Mouse (Mus musculus) heart, embryonic 16.5 days (tissue): ENCODE measurements around the gene Tent5c. TPM values are rescaled to one million over a fixed set of nuclear protein-coding genes. Genes with fewer than 3 reads are reported as not detected.
A peak's percentile ranks its signal among the peaks of the same experiment; 100 is the strongest.

ENCODE experiments used
- ATAC-seq: fragments of 200-750 bp; cut with Nextera tagmentation; replicated peaks from 2 replicates; pipeline ENCODE4 v1.8.0; 2017; ENCODE audit warnings: moderate number of reproducible peaks; ENCODE audit not compliant: insufficient read depth, low FRiP score; ENCODE audit errors: extremely low read depth
- H3K27ac ChIP-seq: fragments of 300-500 bp; sonication (generic); 2 replicates; pipeline ENCODE4 v1.5.1; 2014; ENCODE audit warnings: mild to moderate bottlenecking, low read length, control low read depth, moderate library complexity
- H3K27me3 ChIP-seq: fragments of 300-500 bp; sonication (generic); 2 replicates; pipeline ENCODE4 v1.6.1; 2014; ENCODE audit warnings: low read length, mixed read lengths; ENCODE audit not compliant: control insufficient read depth, insufficient read depth
- H3K36me3 ChIP-seq: fragments of 300-500 bp; sonication (generic); 2 replicates; pipeline ENCODE4 v1.6.1; 2014; ENCODE audit not compliant: control insufficient read depth, insufficient read depth
- H3K4me1 ChIP-seq: fragments of 300-500 bp; sonication (generic); 2 replicates; pipeline ENCODE4 v1.6.1; 2014; ENCODE audit warnings: low read length, mixed read lengths; ENCODE audit not compliant: control insufficient read depth, insufficient read depth
- H3K4me2 ChIP-seq: fragments of 300-500 bp; sonication (generic); 2 replicates; pipeline ENCODE4 v1.6.1; 2014; ENCODE audit warnings: low read depth, mild to moderate bottlenecking, control low read depth, low read length
- H3K4me3 ChIP-seq: fragments of 300-500 bp; sonication (generic); 2 replicates; pipeline ENCODE4 v1.5.1; 2014; ENCODE audit warnings: mild to moderate bottlenecking, control low read depth, low read length
- H3K9ac ChIP-seq: fragments of 300-500 bp; sonication (generic); 2 replicates; pipeline ENCODE4 v1.6.1; 2014; ENCODE audit warnings: low read length, control low read depth
- H3K9me3 ChIP-seq: fragments of 300-500 bp; sonication (generic); replicated peaks from 2 replicates; pipeline ENCODE4 v1.6.1; 2016; ENCODE audit warnings: low read length; ENCODE audit not compliant: control insufficient read depth
- WGBS: fragments of 180-500 bp; shearing (Covaris S2); extraction: QIAGEN DNeasy Blood & Tissue Kit; methylation state at CpG from one replicate; pipeline ENCODE4 v1.1.7; 2014; 5-methylcytosine and 5-hydroxymethylcytosine counted together
- polyA plus RNA-seq: library from polyadenylated mRNA; unstranded; fragments of >200 nt; fragmentation: Nextera tagmentation; extraction: Ambion mirVana; gene quantifications from 2 replicates; pipeline ENCODE4 v1.2.1, GENCODE M21; 2015

Gene Tent5c
- polyA plus RNA-seq, result 21.5 and 22.6 TPM in 2 replicates

DNA sequence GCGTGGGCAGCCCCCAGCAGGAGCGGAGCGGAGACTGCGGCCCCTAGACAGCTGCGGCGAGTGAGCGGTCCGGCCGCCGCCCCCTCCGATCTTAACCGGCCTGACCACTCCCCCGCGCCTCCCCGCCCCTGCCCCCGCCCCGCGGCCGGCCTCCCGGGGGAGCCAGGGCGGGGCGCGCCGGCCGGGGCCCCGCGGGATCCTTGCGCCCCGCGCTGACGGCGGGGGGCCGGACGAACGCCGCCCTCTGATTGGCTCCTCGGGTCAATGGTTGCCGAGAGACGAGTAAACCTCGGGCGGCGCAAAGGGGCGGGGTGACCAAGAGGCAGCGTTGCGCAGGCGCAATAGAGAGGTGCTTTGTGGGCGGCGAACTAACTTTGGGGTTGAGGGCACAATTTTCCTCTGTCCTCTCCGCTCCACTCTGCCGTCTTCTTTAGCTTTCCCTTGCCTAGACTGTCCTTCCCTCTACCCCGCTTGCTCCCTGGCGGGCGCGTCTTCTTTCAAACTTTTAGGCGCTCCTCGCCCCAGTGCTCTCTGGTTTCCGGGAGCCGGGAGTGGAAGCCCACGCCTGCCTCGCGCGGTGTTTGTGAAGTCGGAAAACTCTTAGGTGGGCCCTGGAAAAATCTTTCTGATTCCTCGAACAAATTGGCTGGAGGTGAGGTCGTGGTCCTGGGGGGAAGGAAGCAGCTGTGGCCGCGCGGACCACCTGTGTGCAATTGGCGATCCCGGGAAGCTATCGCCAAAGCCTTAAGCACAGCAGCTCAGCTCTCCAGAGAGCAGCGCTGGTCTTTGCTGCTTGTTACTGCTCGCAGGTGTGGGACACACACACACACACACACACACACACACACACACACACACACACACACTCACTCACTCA lies at the start of gene Tent5c:
TSS of gene Tent5c (minus strand) at position 192 of the 877 bp plus-strand sequence.
- Histone ChIP-seq H3K27ac (peak within 1 kb of the TSS; percentile 46), H3K9me3 (no peaks in the 10 kb centered on the region), H3K27me3 (peaks cover 20% of the 10 kb centered on the region), H3K4me3 (peak within 1 kb of the TSS; percentile 81), H3K4me2 (peak within 1 kb of the TSS; percentile 100), H3K36me3 (no peaks in the 10 kb centered on the region), H3K9ac (peak within 1 kb of the TSS; percentile 78), H3K4me1 (peaks cover 8% of the 10 kb centered on the region)
- under 1% methylated on average over 66 of the region's 73 CpGs for WGBS
- ATAC-seq, result peak; percentile 97

GRCm38 (mm10) chr3:100536686-100537085 lies 47.6 kb upstream of the Tent5c start:
- Histone ChIP-seq H3K4me2 (no peak overlapping the region), H3K4me3 (no peak overlapping the region), H3K9me3 (no peaks in the 10 kb centered on the region), H3K4me1 (no peaks in the 10 kb centered on the region), H3K36me3 (no peaks in the 10 kb centered on the region), H3K27me3 (no peaks in the 10 kb centered on the region), H3K9ac (no peak overlapping the region), H3K27ac (no peak overlapping the region)
- no peak for ATAC-seq
- 94% methylated on average over 2 of the region's 2 CpGs for WGBS

GRCm38 (mm10) chr3:100535902-100536301 lies 46.8 kb upstream of the Tent5c start:
- 51% methylated on average over 4 of the region's 4 CpGs for WGBS
- ATAC-seq, result no peak
- Histone ChIP-seq H3K4me1 (no peaks in the 10 kb centered on the region), H3K27me3 (no peaks in the 10 kb centered on the region), H3K9me3 (no peaks in the 10 kb centered on the region), H3K4me2 (no peak overlapping the region), H3K27ac (no peak overlapping the region), H3K9ac (no peak overlapping the region), H3K36me3 (no peaks in the 10 kb centered on the region), H3K4me3 (no peak overlapping the region)

DNA sequence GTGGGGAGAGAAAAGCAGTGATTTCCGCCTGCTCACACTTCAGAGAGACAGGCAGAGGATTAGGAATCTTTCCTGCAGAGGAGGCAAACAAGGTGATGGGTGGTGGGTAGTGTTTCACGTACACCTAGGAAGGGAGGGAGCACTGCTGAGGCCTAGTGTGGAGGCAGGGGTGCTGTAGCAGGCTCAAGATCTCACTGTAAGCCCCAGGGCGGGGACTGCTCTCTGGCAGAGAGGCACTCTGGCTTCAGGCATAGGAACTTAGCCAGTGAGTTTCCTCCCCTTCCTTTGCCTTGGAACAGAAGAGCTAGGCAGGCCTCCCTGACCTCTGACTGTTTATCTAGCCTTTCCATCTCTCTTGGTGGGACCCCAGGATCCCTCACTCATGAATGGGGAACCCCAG lies 46.2 kb upstream of the Tent5c start:
- Histone ChIP-seq H3K4me1 (no peaks in the 10 kb centered on the region), H3K4me2 (no peak overlapping the region), H3K9ac (no peak overlapping the region), H3K4me3 (no peak overlapping the region), H3K27ac (no peak overlapping the region), H3K27me3 (no peaks in the 10 kb centered on the region), H3K9me3 (no peaks in the 10 kb centered on the region), H3K36me3 (no peaks in the 10 kb centered on the region)
- 57% methylated on average over 3 of the region's 3 CpGs for WGBS
- ATAC-seq, result no peak

GRCm38 (mm10) chr3:100534394-100534793 lies 45.3 kb upstream of the Tent5c start:
- no peak overlapping the region for H3K9ac ChIP-seq
- WGBS, result 56% methylated on average over 3 of the region's 3 CpGs
- no peak for ATAC-seq
- no peaks in the 10 kb centered on the region for H3K4me1 ChIP-seq
- H3K27ac ChIP-seq, result no peak overlapping the region
- no peak overlapping the region for H3K4me2 ChIP-seq
- H3K4me3 ChIP-seq, result no peak overlapping the region
- H3K27me3 ChIP-seq, result no peaks in the 10 kb centered on the region
- H3K9me3 ChIP-seq, result no peaks in the 10 kb centered on the region
- no peaks in the 10 kb centered on the region for H3K36me3 ChIP-seq

DNA sequence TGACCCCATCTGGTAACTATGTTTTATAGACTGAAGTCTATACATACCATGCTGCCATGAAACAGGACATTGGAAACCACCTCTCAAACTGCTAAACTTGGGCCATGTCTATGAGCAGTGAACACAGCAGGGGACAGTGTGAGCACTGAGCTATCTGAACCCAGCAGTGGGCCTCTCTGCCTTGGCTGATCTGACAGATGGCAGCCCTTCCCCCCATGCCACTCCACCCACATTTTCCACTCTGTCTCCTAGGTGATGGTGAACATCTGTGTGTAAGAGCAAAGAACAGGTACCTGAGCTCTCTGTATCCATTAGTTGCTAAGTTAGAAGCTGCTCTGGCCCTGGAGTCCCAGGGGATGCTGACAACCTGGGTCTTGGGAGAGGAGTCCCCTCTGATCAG lies 44.3 kb upstream of the Tent5c start:
- no peak for ATAC-seq
- Histone ChIP-seq H3K4me1 (no peaks in the 10 kb centered on the region), H3K9me3 (no peaks in the 10 kb centered on the region), H3K4me2 (no peak overlapping the region), H3K4me3 (no peak overlapping the region), H3K27me3 (no peaks in the 10 kb centered on the region), H3K27ac (no peak overlapping the region), H3K36me3 (no peaks in the 10 kb centered on the region), H3K9ac (no peak overlapping the region)

DNA sequence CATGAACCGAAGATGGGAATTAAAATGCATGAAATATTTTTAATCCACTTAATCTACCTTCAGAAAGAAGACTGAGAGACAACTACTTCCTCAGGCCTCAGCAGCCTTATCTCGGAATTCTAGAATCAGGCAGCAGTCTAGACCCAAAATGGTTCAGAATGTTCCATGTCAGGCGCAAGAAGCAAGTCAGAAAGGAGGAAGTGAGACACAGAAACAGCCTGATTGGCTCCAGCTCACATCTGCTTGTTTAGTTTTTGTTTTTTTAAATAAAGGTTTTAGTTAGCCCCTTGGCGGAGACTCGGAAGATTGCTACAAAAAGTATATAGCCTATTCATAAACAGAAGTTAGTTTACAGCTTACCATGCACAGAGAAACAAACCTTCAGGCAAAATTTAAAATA lies 41.8 kb upstream of the Tent5c start:
- H3K4me2 ChIP-seq, result no peak overlapping the region
- H3K4me1 ChIP-seq, result no peaks in the 10 kb centered on the region
- no peak overlapping the region for H3K9ac ChIP-seq
- 84% methylated on average over 5 of the region's 5 CpGs for WGBS
- no peaks in the 10 kb centered on the region for H3K27me3 ChIP-seq
- H3K27ac ChIP-seq, result no peak overlapping the region
- no peaks in the 10 kb centered on the region for H3K36me3 ChIP-seq
- no peak for ATAC-seq
- no peak overlapping the region for H3K4me3 ChIP-seq
- no peaks in the 10 kb centered on the region for H3K9me3 ChIP-seq

DNA sequence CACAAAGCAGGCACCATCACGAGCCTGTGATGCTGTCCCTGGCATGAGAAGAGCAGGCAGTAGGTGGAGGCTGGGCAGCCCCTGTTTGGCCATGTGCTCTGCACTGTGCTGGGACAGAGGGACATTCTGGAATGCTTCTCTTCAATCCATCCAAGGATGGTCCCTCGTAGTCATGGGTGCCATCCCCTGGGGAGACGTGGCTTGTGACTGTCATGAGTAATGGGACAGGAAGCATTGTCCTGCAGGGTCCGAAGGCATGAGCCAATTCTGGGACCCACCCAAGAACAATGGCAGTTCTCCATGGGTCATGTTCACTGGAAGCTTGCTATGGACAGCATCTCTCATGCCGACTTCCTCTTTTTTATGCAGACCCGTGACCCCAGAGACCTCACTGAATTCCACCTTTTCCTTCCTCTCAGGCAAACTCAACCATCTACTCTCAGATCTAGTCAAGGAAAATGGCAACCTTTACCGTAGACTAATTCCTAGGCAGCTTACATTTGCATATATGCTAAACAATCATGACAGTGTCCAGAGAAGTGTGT lies 41.2 kb upstream of the Tent5c start:
- Histone ChIP-seq H3K9ac (no peak overlapping the region), H3K4me2 (no peak overlapping the region), H3K4me3 (no peak overlapping the region), H3K4me1 (no peaks in the 10 kb centered on the region), H3K27me3 (no peaks in the 10 kb centered on the region), H3K36me3 (no peaks in the 10 kb centered on the region), H3K27ac (no peak overlapping the region), H3K9me3 (no peaks in the 10 kb centered on the region)
- no peak for ATAC-seq
- 76% methylated on average over 7 of the region's 7 CpGs for WGBS

- no peak for ATAC-seq
- no peaks in the 10 kb centered on the region for H3K27me3 ChIP-seq
- H3K4me1 ChIP-seq, result no peaks in the 10 kb centered on the region
- 70% methylated on average over 7 of the region's 7 CpGs for WGBS
- H3K4me3 ChIP-seq, result no peak overlapping the region
- no peak overlapping the region for H3K27ac ChIP-seq
- no peak overlapping the region for H3K9ac ChIP-seq
- no peaks in the 10 kb centered on the region for H3K36me3 ChIP-seq
- no peak overlapping the region for H3K4me2 ChIP-seq
- H3K9me3 ChIP-seq, result no peaks in the 10 kb centered on the region
These were observed 33.5 kb upstream of the Tent5c start for GRCm38 (mm10) chr3:100522671-100523070.
